Mouse (Mus musculus): ENCODE data around the gene Acbd6. TPM values are rescaled to one million over a fixed set of nuclear protein-coding genes. Genes with fewer than 3 reads are reported as not detected.

The Acbd6 gene
- total and polyA plus RNA-seq, 3 experiments = 102 to 270 (median 145) TPM

GRCm38 (mm10) chr1:155720006-155720405, 162.1 kb downstream of the Acbd6 start:
- no peak for TF ChIP-seq GATA1 (IDR thresholded peaks at IDR 0.05; ENCODE audit: low read depth, low read length)
- TF ChIP-seq CTCF (IDR thresholded peaks at IDR 0.05 in 2 of 3, conservative IDR thresholded peaks at IDR 0.05 in 1 of 3; ENCODE audit: control insufficient read depth in 1 of 3, insufficient read depth in 1 of 3, low read depth in 2 of 3, low read length in 3 of 3, poor library complexity in 1 of 3, severe bottlenecking in 1 of 3) = no peak
- no peak for TF ChIP-seq SMC3 (IDR thresholded peaks at IDR 0.05; ENCODE audit: low read depth, low read length)
- no peak for TF ChIP-seq TAL1 (IDR thresholded peaks at IDR 0.05; ENCODE audit: low read length)
- TF ChIP-seq JUND (IDR thresholded peaks at IDR 0.05; ENCODE audit: low read depth, low read length) = no peak
- no peak for TF ChIP-seq MAZ (IDR thresholded peaks at IDR 0.05; ENCODE audit: low read depth, low read length)
- no peak for TF ChIP-seq ETS1 (IDR thresholded peaks at IDR 0.05; ENCODE audit: low read depth, low read length)
- no peak for TF ChIP-seq USF2 (IDR thresholded peaks at IDR 0.05; ENCODE audit: borderline replicate concordance in 1 of 2, insufficient read depth in 1 of 2, low read depth in 1 of 2, low read length in 2 of 2)
- no peak for TF ChIP-seq MAFK (IDR thresholded peaks at IDR 0.05; ENCODE audit: borderline replicate concordance, low read depth, low read length)
- no peak for TF ChIP-seq UBTF (IDR thresholded peaks at IDR 0.05; ENCODE audit: borderline replicate concordance, insufficient read depth, low read depth, low read length)
- TF ChIP-seq USF1 (IDR thresholded peaks at IDR 0.05; ENCODE audit: low read depth, low read length) = no peak
- TF ChIP-seq EP300 (IDR thresholded peaks at IDR 0.05; ENCODE audit: low read depth in 1 of 2, low read length in 2 of 2) = no peak
- TF ChIP-seq SIN3A (IDR thresholded peaks at IDR 0.05; ENCODE audit: low read length) = no peak
- no peak for TF ChIP-seq MAX (IDR thresholded peaks at IDR 0.05; ENCODE audit: low read length)
- no peak for TF ChIP-seq MYC (IDR thresholded peaks at IDR 0.05; ENCODE audit: low read depth, low read length)
- TF ChIP-seq RAD21 (IDR thresholded peaks at IDR 0.05; ENCODE audit: low read depth, low read length) = no peak
- no peak for TF ChIP-seq HCFC1 (IDR thresholded peaks at IDR 0.05; ENCODE audit: low read depth, low read length)
- TF ChIP-seq MYB (IDR thresholded peaks at IDR 0.05; ENCODE audit: low read depth, low read length) = no peak
- TF ChIP-seq ZMIZ1 (IDR thresholded peaks at IDR 0.05; ENCODE audit: low read depth, low read length) = no peak
- H3K27ac ChIP-seq (ENCODE audit: control insufficient read depth, low read depth, low read length) = no peak overlapping the region
- H3K4me1 ChIP-seq (ENCODE audit: control insufficient read depth in 1 of 2, insufficient read depth in 2 of 2, low read length in 2 of 2) = no peaks in the 10 kb centered on the region
- no peaks in the 10 kb centered on the region for H3K79me2 ChIP-seq (ENCODE audit: control insufficient read depth, insufficient read depth, low read length, poor library complexity)
- H3K36me3 ChIP-seq (ENCODE audit: control insufficient read depth in 1 of 2, insufficient read depth in 2 of 2, low read length in 2 of 2) = no peaks in the 10 kb centered on the region
- H3K4me3 ChIP-seq (ENCODE audit: control insufficient read depth in 1 of 2, insufficient read depth in 1 of 2, low read depth in 2 of 2, low read length in 2 of 2) = no peak overlapping the region
- H3K9me3 ChIP-seq (replicated peaks; ENCODE audit: insufficient read depth, low read length) = no peaks in the 10 kb centered on the region
- no peak overlapping the region for H3K9ac ChIP-seq (ENCODE audit: control insufficient read depth, low read depth, low read length, poor library complexity, severe bottlenecking)
- no peak for DNase-seq (ENCODE audit: low read depth, low spot score)
- no peaks in the 10 kb centered on the region; a peak in 1 of 4 replicates for H3K27me3 ChIP-seq (ENCODE audit: control insufficient read depth in 1 of 2, insufficient read depth in 2 of 2, low read length in 2 of 2)

GRCm38 (mm10) chr1:155721443-155721842, 163.5 kb downstream of the Acbd6 start:
- Histone ChIP-seq H3K27ac (ENCODE audit: control insufficient read depth, low read depth, low read length) (no peak overlapping the region), H3K4me1 (ENCODE audit: control insufficient read depth in 1 of 2, insufficient read depth in 2 of 2, low read length in 2 of 2) (no peaks in the 10 kb centered on the region), H3K27me3 (ENCODE audit: control insufficient read depth in 1 of 2, insufficient read depth in 2 of 2, low read length in 2 of 2) (no peaks in the 10 kb centered on the region; a peak in 1 of 4 replicates), H3K9ac (ENCODE audit: control insufficient read depth, low read depth, low read length, poor library complexity, severe bottlenecking) (no peak overlapping the region), H3K9me3 (replicated peaks; ENCODE audit: insufficient read depth, low read length) (no peaks in the 10 kb centered on the region), H3K79me2 (ENCODE audit: control insufficient read depth, insufficient read depth, low read length, poor library complexity) (no peaks in the 10 kb centered on the region), H3K4me3 (ENCODE audit: control insufficient read depth in 1 of 2, insufficient read depth in 1 of 2, low read depth in 2 of 2, low read length in 2 of 2) (no peak overlapping the region), H3K36me3 (ENCODE audit: control insufficient read depth in 1 of 2, insufficient read depth in 2 of 2, low read length in 2 of 2) (no peaks in the 10 kb centered on the region)
- DNase-seq (ENCODE audit: low read depth, low spot score) = peak; percentile 63
- TF ChIP-seq MYC (IDR thresholded peaks at IDR 0.05; ENCODE audit: low read depth, low read length) (no peak), ZC3H11A (IDR thresholded peaks at IDR 0.05; ENCODE audit: low read depth, low read length) (peak; percentile 47; the same call in 1 of the 2 replicates), RAD21 (IDR thresholded peaks at IDR 0.05; ENCODE audit: low read depth, low read length) (peak; percentile 60), NELFE (IDR thresholded peaks at IDR 0.05; ENCODE audit: low read depth, low read length) (no peak), CHD2 (IDR thresholded peaks at IDR 0.05; ENCODE audit: low read length) (no peak), CTCF (IDR thresholded peaks at IDR 0.05 in 2 of 3, conservative IDR thresholded peaks at IDR 0.05 in 1 of 3; ENCODE audit: control insufficient read depth in 1 of 3, insufficient read depth in 1 of 3, low read depth in 2 of 3, low read length in 3 of 3, poor library complexity in 1 of 3, severe bottlenecking in 1 of 3) (peak; percentile 66 to 69 (median 68)), SMC3 (IDR thresholded peaks at IDR 0.05; ENCODE audit: low read depth, low read length) (peak; percentile 50), CHD1 (IDR thresholded peaks at IDR 0.05; ENCODE audit: low read depth, low read length) (no peak)
